Mouse (Mus musculus) right cerebral cortex, postnatal 10 days (tissue): ENCODE measurements around the gene Pard3b.

Experiments
- DNase-seq, 2 experiments: peaks; one replicate each; pipeline ENCODE4 v3.0.0; 2021; ENCODE audit warnings: low spot score in 2 of 2

Gene Pard3b

DNA sequence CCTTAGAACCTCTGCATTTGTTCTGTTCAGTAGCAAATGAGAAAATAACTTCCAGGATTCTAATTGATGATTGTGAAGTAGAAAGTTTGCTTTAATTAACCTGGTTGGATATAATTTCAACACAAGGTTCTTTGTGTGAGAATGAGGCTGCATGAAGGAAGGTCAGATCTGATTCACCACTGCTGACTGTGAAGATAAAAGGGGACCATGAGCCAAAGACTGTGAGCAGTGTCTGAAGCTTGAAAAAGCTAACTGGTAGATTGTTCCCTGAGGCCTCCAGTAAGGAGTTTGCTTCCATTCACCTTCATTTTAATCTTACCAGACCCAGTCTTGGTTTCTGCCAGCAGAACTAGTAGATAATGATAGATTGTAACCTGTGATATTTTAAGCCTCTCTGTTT is 108.9 kb downstream of the Pard3b start:
- DNase-seq = no peak

DNA sequence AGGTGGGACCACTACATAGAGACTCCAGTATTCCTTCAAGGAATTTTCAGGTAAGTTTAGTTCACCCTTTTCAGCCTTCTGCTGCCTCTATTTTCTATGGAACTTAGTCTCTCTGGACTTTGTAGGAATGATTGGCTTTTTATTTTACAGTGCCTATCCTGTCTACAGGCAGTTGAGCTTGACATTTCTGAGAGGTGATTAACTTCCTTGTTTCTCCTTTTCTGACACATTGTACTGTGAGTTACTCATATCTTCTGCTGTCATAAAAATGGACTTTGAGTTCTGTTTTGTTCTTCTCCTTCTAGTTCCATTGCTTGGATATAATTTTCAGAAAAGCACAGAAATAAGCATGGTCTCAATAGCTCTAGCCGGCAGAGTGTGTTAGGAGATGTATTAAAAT is 112.4 kb downstream of the Pard3b start:
- no peak for DNase-seq

DNA sequence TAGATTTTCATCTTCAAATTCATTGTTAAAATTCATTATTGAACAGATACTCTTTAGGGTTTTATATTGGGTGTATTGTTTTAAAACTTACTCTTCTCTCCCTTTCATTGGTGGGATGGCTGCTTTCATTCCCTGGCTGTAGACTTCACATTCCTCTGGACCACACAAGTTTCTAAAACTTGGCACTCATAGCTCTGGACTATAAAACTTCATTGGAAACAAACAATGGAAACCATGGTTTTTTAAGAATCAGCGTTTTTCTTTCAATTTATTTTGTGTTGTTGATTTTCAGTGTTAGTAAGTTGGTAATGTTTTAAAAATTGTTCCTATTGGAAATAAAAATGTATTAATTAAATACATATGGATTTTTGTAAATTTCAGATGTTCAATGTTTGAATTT is 118.1 kb downstream of the Pard3b start:
- DNase-seq = no peak

DNA sequence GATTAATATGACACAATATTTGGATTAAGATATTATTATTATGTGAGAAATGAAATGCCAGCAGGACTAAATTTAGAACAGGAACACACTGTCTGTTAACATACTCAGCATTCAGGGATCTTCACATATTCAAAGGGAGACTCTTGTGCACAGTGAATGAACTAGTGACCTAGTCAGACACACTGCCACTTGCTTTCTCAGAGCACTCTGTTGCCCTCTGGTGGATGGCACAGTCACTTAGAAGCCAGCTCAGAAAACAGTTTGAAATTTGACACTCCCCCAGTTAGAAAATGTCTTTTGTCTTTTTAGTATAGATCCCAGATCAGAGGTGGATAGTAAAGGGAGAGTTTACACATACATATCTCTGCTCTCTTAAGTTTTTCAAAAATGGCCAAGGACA is 132.6 kb downstream of the Pard3b start:
- peak; percentile 67 to 80 for DNase-seq

DNA sequence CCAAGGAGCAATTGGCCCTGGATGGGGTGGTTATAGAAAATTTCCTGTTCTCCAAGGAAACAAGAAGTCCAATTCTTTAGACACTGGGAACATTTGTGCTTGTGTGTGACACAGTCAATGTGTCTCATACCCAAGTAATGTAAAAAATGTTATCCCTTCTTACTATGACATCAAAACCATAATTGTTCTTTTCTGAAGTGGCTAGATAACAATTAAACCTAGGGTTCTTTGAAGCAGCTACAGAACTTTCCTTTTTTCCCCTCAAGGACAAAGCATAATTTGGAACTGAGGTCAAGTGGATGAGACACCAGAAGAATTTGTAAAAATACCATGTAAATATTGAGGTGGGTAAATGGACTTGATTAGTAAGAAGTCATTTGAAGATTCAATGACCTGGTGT is 140.1 kb downstream of the Pard3b start:
- no peak for DNase-seq

DNA sequence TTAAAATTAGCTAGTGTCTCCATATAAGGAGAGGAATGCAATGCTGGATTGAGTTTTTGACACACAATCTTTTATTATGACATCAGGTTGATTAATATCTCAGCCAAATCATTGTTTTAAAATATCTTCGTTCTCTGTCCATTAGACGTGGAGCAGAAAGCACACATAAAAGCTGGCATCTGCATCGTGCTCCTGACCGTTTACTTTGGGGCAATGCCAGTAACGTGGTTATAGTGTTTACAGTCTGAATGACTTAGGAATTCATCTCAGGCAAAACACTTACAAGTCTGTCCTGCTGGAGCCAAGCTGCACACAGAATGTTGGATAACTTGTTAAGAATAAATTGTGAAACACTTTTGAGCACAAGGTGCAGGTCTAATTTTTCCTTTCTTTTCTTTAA is 141.3 kb downstream of the Pard3b start:
- no peak for DNase-seq

DNA sequence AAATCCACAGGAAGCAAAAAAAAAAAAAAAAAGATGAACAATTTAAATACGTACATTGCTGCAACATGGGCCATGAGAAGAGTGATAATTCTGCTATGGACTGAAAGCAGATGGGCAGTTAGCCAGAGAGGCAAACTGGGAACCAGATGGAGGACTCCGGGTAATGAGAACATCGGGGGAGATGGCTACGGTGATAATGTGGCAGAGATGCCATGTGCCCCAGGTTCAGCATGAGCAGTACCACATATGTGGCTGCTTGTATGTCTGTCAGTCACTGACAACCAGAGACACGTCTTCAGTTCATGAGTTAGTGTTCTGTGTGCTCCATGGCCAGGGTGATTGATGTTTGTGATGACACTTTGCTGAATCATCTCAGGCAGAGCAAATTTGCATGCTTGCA is 157.7 kb downstream of the Pard3b start:
- DNase-seq = no peak

DNA sequence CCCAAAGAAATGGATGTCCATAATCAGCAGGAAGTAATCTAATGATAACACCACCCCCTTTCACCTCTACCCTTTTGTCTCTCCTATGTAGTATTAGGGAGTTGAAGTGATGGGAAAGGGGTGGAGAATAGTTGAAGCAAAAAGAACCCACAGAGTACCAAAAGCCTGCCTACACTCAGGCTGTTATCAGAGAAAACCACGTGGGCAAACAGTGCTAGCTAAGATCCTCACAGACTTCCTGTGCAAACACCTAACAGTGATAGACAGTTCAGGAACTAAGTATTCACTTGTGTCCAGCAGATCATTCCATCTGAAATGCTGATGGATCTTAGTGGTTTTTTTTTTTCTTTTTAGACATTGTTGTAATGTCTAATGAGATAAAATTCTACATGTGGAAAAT is 181.6 kb downstream of the Pard3b start:
- DNase-seq = no peak

DNA sequence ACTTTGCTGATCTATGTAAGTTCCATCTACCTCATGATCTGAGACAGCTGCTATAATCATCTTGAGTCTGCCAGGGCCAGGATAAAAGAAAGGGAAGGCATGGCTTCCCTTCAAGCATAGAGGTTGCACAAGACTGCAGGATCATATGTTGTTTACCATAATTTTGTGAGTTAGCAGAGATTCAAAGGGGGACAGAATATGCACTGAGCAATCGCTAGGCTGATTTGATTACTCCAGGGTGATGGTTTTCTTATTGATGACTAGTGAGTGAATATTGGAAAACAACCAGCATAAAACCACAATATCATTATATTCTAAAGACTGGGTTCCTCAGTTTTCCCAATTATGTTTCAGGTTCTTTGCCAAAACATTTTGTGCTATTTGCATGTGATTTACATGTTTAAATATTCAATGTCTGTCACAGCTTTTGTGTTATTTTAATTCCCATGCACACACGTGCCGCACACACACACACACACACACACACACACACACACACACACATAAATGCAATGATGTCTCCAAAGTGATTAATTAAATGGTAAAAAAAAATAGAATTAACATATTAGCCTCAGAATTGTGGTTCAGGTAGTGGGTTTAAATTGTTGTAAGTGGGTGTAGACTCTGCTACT is 187.1 kb downstream of the Pard3b start:
- no peak for DNase-seq

DNA sequence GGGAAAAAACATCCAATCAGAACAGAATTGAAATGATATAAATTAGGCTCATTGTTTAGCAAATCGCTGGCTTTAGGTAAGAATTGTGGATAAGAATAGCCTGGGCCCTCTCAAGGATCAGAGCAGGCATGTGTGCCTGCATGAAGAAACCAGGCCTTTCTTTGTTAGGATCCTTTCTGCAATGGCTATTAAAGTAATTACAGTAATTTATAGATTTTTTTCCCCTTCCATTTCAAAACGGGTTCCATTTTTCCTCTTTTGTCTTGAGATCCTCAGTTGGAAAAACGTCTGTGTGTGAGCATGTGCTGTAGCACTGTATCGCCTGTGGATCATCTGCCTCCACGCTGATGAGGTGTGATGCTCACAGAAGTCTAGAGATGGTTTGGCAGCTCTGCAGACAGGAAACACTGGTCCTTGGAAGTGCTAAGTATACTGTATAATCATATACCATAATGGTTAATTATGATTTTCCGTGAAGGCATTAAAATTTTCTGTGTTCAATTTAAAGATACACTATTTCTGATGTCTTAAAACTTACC is 198.5 kb downstream of the Pard3b start:
- no peak for DNase-seq

DNA sequence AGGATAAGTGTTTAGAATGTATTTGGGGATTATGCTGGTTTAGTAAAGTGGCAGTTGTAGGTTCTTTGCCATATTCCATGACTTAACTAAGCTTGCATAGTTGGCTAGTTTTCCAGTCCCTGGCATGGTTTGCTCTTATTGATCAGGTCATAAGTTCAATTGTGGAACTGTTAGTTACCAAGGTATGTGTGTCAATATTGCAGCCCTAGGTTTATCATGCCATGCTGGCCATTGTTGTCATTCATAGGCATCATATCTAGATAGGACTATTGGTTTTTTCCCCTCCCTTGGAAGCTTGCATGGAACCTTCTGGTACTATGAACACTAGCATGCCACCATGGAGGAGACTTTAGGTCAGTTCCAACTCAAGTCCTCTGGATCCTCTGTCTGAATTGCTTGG is 208.0 kb downstream of the Pard3b start:
- no peak for DNase-seq

DNA sequence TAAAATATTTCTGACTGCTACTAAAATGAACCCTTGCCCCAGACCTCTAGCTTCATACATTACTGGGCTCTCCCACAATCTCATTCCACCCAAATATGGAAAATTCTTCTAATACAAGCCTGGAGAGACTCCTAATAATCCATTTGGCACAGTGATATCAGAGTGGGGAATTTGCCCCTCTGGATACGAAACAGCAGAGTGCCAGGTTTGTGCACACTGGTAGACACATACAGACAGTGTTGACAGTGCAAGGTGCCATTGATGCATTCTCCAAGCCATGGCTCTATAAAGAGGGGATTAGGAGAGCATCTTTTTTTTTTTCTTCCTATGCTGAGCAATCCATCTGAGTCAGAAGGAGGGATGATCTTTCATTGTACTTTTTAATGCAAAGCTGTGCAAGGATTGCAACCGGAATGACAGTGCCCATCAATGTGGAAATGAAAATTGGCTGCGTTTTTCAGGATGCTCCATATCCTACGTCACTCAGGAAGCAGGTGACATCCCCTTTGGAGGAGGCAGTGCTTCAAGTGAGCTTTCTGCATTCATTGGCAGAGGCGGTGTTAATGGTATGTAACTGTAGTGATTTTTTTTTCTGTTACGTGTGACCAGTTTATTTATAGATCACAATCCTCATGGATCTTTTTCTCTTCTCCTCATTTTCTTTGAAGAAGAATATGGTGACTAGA is 210.5 kb downstream of the Pard3b start:
- DNase-seq = no peak

DNA sequence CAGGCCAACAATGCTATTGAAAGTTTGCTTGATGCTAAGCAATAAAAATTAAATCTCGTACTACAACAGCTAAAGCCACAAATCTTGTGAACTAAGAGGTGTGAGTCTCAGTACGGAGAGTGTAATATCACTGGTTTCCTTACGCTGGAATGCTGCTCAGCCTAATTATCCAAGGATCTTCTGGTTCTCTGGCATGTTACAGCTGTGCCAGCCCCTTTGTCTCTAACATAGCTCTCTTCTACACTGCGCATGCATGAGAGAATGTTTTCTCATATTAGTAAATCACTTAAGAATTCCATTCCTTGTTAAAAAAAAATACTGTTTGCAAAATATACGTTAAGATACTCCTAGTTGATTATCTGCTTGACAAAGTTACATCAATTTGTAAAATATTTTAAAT is 211.8 kb downstream of the Pard3b start:
- no peak for DNase-seq

DNA sequence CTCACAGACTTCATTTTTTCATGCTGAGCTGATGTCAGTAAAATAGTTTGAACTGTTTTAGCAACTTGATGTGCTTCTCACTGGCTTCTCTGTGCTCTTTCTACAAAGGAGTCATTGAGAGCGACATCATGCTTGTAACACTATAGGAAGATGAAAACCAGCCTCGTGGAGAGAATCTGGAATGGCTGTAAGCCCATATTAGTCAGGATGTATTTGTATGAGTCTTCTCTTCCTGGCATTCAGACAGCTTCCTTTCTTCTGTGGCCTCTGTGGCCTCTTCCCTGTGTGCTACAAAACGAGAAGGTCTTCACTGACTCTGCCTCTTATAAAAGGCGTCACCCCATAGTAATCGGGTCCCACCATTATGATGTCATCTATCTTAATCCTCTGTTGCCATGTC is 212.6 kb downstream of the Pard3b start:
- DNase-seq = no peak

DNA sequence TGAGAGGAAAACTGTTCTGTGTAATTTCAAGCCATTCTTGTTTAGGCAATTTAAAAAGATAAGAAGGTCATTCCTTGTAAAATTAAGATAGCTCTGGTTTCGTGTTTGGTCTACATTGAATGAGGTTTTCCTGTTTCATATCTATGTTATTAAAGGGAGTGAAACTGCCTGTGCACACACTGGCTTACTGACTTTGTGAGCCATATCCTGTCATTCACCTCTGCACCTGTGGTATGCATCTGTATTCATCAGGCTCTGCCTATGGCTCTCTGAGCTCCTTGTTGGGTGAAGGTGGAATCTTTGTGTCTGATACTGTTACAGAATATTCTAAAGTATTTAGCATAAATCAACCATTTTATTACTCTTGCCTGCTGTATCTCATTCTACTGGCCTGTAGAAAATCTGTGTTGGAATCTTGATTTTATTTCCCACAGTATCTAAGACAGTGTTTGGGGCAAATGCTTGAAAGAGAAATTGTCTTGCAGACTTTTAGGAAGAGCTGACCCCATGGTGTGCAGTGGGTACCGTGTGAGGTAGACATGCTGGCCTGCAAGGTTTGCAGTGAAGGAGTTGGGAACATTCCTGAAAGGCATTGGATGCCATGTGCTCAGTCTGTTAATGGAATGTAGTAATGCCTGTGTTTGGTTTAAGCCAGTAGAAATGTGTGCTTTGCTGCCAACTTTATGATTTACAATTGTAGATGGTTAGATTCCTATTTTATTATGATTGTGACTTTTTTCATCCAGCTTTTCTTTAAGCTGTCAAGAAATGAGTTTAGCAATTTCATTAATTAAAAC is 228.9 kb downstream of the Pard3b start:
- no peak for DNase-seq

DNA sequence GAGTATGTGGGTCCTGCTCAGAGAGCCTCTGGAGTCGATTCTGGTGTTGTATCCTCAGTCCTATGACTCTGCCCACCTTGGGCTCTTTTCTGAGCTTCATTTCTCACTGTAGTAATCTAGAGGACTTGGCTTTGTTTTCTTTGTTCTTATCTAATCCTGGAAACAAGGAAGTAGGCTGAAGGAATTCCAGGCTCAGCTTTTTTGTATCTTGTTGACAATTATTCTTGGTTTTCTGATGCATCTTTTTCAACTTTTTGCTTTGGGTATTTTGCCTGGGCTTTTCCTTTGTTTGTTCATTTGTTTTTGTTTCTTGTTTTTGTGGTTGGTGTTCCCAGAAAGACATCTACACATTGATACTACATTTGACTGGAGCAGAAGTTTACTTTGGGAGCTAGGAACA is 236.3 kb downstream of the Pard3b start:
- no peak for DNase-seq

DNA sequence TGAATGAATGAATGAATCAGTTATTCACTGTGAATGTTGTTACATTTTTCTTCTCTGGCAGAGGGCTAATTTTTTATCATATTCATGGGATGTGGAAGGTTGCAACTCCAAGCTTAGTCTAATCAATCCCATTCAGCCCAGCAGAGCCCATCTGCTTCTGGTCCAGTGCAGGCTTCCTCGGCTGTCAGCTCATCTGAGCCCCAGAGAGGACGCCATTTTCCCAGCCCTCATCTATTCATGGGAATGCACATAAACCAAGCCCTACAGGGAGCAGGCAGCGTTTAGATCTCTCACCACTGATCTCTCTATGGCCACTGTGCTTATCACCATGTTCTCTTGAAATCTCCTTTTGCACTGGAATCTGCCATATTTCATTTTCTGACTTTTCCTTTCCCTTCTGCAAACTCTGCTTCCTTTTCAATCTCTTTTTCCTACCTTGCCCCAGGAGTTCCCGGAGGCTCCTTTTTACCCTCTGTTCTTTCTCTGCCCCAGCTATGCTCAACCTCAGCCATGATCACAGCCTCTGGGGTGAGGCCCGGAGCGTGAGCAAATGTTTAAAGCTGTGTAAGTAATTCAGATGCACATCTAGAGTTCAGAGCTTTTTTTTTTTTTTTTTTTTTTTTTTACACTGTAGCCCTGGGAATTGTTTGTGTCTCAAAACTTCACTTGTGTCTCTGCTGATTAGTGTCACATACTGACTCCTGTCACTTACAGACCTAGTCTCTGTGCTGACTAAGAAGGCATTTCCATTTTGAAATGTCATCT is 241.3 kb downstream of the Pard3b start:
- DNase-seq = no peak

DNA sequence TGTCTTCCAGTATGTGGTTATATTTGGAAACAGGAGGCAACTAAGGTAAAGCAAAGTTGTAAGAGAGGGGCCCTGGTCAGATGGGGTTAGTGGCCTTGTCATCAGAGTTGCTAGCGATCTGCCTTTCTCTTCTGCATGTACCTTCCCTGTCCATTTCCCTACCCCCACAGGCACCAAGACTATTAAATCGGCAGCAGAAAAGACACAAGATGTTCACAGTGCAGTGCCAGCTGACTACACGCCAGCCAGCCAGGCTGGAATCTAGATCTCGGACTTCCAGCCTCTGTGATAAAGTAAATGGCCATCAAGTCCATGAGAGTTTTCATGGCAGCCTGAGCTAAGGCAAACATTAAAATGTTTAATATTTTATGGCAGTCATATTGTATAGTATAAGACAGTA is 257.4 kb downstream of the Pard3b start:
- peak in 1 of 2 experiments; percentile 24 for DNase-seq

DNA sequence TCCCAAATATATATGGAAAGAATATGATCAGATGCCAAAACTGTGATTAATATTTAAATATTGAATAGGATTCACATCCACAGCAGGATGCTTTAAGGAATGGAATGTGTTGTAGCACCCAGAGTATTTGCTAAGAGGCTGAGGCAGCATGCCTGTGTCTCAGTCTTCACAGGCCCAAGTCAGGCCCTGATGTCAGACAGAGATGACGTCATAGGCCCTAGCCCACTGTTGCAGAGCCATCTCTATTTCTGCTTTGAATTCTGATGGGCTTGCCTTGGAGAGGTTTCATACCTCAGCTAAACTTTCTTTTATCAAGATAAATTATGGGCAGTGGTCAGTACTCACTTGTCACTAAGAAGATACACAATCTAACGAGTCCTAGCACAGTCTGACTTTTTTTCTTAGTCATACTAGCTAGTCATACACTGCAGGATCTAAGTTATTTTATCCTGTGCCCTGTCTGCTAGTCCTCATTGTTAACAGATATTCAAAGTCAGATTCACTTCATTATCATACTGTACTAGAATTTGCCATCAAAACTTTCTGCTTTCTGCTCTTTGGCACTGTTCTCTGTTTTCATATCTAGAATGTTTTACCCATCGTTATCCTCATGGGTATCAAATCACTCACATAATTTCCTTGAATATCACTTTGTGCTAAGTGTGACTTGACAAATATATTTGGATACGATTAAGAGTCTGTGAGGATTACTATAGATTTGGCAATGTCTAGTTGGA is 264.8 kb downstream of the Pard3b start:
- no peak for DNase-seq

DNA sequence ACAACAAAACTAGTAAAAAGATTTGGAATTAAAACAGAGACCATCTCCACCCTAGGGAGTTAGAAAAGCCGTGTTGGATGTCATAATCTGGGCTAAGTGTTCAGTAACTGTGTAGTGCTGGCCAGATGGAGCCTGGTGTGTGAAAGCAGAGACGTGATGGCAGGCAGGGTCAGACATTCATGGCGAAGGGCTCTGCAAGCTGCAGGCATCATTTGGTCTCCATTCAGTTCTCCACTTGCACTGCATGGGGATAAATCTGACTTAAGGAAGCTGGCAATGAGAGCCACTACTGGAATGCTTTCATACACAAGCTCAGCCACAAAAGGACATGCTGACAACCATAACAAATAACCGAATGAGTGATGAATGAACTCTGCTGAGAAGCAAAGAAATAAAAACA is 265.4 kb downstream of the Pard3b start:
- no peak for DNase-seq

DNA sequence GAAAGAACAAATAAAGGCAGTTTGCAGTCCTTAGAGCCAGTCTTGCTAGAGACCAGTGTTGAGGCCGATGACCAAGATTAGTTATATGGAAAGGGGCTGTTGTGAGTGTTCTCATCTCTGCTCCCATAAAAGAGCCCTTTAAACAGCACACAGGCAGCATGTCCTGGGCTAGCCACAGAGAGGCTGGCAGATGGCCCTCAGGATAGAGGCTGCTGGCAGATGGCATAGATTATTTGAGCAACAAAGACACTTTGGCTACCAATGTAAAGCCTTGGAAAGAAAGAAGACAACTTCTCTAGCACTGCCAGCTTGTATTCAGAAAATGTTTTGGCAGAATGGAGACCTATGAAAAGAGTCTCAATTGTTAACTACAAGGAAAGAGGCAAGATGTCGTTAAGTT is 274.3 kb downstream of the Pard3b start:
- DNase-seq = peak in 1 of 2 experiments; percentile 25
